Mouse (Mus musculus): ENCODE measurements around the gene Il6ra. TPM values are rescaled to one million over a fixed set of nuclear protein-coding genes. Genes with fewer than 3 reads are reported as not detected.

Gene Il6ra
- polyA plus RNA-seq, 1 experiment, result 2.4 TPM

GRCm38 (mm10) chr3:89912108-89912542 lies 871 bp downstream of the Il6ra start:
- TF ChIP-seq POLR2A (IDR thresholded peaks at IDR 0.05; ENCODE audit: extremely low read depth, insufficient read depth, low read length) (no peak), CTCF (IDR thresholded peaks at IDR 0.05; ENCODE audit: extremely low read depth, insufficient read depth, low read length) (no peak)
- peak overlapping the region; percentile 31 for H3K4me3 ChIP-seq (ENCODE audit: insufficient read depth, low read length)
- H3K4me1 ChIP-seq (ENCODE audit: control insufficient read depth, insufficient read depth, low read length), result no peaks in the 10 kb centered on the region
- H3K27ac ChIP-seq (ENCODE audit: insufficient read depth, low read length), result no peak overlapping the region

DNA sequence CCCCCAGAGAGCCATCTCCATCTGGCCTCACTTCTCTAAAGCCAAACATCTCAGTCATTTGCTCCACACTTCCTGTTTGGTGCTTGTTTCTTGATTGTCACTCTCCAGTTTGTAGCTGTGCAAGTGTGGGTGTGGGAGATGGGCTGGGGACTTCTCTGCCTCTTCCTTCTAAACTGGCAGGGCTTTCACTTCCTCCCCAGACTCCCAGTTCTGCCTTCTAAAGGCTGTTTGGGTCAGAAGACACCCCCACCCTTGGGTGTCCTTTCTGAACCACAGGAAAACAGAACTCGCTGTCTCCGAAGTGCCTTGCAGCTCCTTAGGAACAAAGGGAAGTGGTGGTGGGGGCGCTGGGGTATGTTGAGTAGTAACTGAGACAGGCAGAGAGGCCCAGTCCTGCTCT lies 1.8 kb downstream of the Il6ra start:
- Histone ChIP-seq H3K4me3 (ENCODE audit: insufficient read depth, low read length) (no peak overlapping the region), H3K4me1 (ENCODE audit: control insufficient read depth, insufficient read depth, low read length) (no peaks in the 10 kb centered on the region), H3K27ac (ENCODE audit: insufficient read depth, low read length) (no peak overlapping the region)
- no peak for TF ChIP-seq CTCF (IDR thresholded peaks at IDR 0.05; ENCODE audit: extremely low read depth, insufficient read depth, low read length)

DNA sequence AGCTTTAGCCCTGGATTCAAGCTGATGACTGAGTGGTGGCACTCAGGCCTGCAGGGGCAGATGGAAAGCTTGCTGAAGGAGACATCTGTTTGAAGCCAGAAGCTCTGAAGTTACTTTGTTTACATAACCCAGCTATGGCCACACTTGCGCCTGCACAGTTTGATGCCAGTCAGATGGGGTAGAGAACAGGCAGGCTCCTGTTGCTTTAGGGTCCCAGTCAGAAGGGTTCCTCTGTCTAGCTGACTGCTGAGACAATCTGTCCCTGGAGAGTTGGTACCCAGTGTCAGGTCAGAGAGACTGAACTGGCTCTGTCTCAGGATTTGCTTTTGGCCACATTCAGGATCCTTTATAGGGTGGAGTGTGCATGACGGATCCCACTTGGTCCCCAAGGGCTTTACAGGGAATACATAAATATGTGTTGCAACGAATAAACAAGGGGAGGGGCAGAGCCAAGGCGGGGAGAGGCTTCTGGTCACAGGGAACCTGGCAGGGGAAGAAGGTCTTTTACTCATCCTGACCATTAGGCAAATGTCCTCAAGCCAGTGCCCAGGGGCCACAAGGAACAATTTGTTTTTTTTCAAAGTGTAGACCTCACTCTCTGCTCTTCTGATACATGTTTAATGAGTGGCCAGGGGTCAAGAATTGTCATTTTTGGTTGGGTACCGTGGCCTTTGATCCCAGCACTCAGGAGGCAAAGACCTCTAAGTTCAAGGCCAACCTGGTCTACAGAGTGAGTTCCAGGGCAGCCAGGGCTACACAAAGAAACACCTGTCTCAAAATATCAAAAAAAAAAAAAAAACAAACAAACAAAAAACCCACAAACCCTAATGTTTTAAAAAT lies 3.1 kb downstream of the Il6ra start:
- no peak for TF ChIP-seq CTCF (IDR thresholded peaks at IDR 0.05; ENCODE audit: extremely low read depth, insufficient read depth, low read length)
- no peak for TF ChIP-seq POLR2A (IDR thresholded peaks at IDR 0.05; ENCODE audit: extremely low read depth, insufficient read depth, low read length)
- Histone ChIP-seq H3K4me1 (ENCODE audit: control insufficient read depth, insufficient read depth, low read length) (no peaks in the 10 kb centered on the region), H3K4me3 (ENCODE audit: insufficient read depth, low read length) (no peak overlapping the region)

GRCm38 (mm10) chr3:89908836-89909235 lies 4.2 kb downstream of the Il6ra start:
- H3K4me1 ChIP-seq (ENCODE audit: control insufficient read depth, insufficient read depth, low read length), result no peaks in the 10 kb centered on the region
- TF ChIP-seq POLR2A (IDR thresholded peaks at IDR 0.05; ENCODE audit: extremely low read depth, insufficient read depth, low read length), result no peak
- no peak overlapping the region for H3K4me3 ChIP-seq (ENCODE audit: insufficient read depth, low read length)

More for the DNA sequence above, 3.1 kb downstream of the Il6ra start:
- no peak overlapping the region for H3K27ac ChIP-seq (ENCODE audit: insufficient read depth, low read length)

GRCm38 (mm10) chr3:89907846-89908245 lies 5.2 kb downstream of the Il6ra start:
- TF ChIP-seq CTCF (IDR thresholded peaks at IDR 0.05; ENCODE audit: extremely low read depth, insufficient read depth, low read length) (no peak), POLR2A (IDR thresholded peaks at IDR 0.05; ENCODE audit: extremely low read depth, insufficient read depth, low read length) (no peak)
- H3K4me3 ChIP-seq (ENCODE audit: insufficient read depth, low read length), result no peak overlapping the region
- H3K27ac ChIP-seq (ENCODE audit: insufficient read depth, low read length), result no peak overlapping the region
- no peaks in the 10 kb centered on the region for H3K4me1 ChIP-seq (ENCODE audit: control insufficient read depth, insufficient read depth, low read length)

More at GRCm38 (mm10) chr3:89908836-89909235, 4.2 kb downstream of the Il6ra start:
- no peak overlapping the region for H3K27ac ChIP-seq (ENCODE audit: insufficient read depth, low read length)

GRCm38 (mm10) chr3:89899511-89899908 lies 13.5 kb downstream of the Il6ra start:
- Histone ChIP-seq H3K27ac (ENCODE audit: insufficient read depth, low read length) (no peak overlapping the region), H3K4me3 (ENCODE audit: insufficient read depth, low read length) (no peak overlapping the region), H3K4me1 (ENCODE audit: control insufficient read depth, insufficient read depth, low read length) (no peaks in the 10 kb centered on the region)
- TF ChIP-seq CTCF (IDR thresholded peaks at IDR 0.05; ENCODE audit: extremely low read depth, insufficient read depth, low read length) (no peak), POLR2A (IDR thresholded peaks at IDR 0.05; ENCODE audit: extremely low read depth, insufficient read depth, low read length) (no peak)

DNA sequence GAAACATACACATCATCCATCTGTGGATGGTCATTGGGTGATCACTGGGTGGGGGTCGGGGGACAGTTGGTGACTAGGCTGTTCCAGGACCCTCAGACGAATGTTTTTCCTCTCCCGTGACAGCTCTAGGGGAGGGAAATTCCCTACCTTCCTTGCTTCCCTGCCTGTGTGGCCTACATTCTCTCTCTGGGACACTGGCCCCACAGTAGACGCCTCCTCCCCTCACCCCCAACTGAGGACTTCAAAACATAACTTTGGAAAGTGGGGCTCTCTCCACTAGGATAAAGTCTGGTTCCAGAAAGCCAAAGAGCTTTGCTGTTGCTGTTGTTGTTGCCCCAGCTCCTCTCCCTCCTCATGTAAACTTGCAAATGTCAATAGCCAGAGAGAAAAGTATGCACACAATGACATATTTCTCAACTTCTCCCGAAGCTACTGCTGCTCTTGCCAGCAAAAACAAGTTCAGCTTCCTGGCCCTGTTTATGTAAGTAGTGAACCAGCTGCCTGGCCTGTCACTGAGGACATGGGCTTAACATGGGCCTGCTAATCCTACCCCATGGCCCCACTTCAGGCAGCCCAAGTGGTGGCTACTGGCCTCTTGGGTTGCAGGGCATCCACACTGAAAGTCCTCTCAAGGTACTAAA lies 14.0 kb downstream of the Il6ra start:
- H3K4me3 ChIP-seq (ENCODE audit: insufficient read depth, low read length), result no peak overlapping the region
- no peak overlapping the region for H3K27ac ChIP-seq (ENCODE audit: insufficient read depth, low read length)
- H3K4me1 ChIP-seq (ENCODE audit: control insufficient read depth, insufficient read depth, low read length), result no peaks in the 10 kb centered on the region
- TF ChIP-seq CTCF (IDR thresholded peaks at IDR 0.05; ENCODE audit: extremely low read depth, insufficient read depth, low read length) (no peak), POLR2A (IDR thresholded peaks at IDR 0.05; ENCODE audit: extremely low read depth, insufficient read depth, low read length) (no peak)

DNA sequence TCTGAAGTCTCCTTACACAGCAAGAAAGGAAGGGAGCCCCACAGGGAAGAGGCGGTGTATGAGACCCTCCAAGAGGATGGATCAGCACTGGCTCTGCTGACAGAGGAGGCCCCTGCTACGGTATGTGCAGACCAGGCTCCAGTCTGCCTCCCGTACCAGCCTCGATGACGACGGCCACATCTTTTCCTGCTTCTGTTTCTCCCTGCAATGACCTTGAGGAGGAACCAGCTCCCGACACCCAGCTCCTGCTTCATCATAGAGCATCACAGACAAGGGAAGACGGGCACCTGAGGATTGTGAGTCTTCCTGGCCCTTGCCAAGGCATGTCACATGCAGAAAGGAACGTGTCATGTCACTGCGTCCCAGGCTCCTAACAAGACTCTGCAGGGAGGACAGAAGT lies 15.0 kb downstream of the Il6ra start:
- no peaks in the 10 kb centered on the region for H3K4me1 ChIP-seq (ENCODE audit: control insufficient read depth, insufficient read depth, low read length)
- no peak overlapping the region for H3K4me3 ChIP-seq (ENCODE audit: insufficient read depth, low read length)
- TF ChIP-seq POLR2A (IDR thresholded peaks at IDR 0.05; ENCODE audit: extremely low read depth, insufficient read depth, low read length) (no peak), CTCF (IDR thresholded peaks at IDR 0.05; ENCODE audit: extremely low read depth, insufficient read depth, low read length) (no peak)

GRCm38 (mm10) chr3:89897204-89897796 lies 15.7 kb downstream of the Il6ra start:
- no peak overlapping the region for H3K4me3 ChIP-seq (ENCODE audit: insufficient read depth, low read length)
- H3K4me1 ChIP-seq (ENCODE audit: control insufficient read depth, insufficient read depth, low read length), result no peaks in the 10 kb centered on the region
- no peak overlapping the region for H3K27ac ChIP-seq (ENCODE audit: insufficient read depth, low read length)
- TF ChIP-seq POLR2A (IDR thresholded peaks at IDR 0.05; ENCODE audit: extremely low read depth, insufficient read depth, low read length) (no peak), CTCF (IDR thresholded peaks at IDR 0.05; ENCODE audit: extremely low read depth, insufficient read depth, low read length) (no peak)

More for the DNA sequence above, 15.0 kb downstream of the Il6ra start:
- no peak overlapping the region for H3K27ac ChIP-seq (ENCODE audit: insufficient read depth, low read length)
